Mouse (Mus musculus) neural tube, embryonic 12.5 days (tissue): ENCODE results near the gene Dpysl4. TPM values are rescaled to one million over a fixed set of nuclear protein-coding genes. Genes with fewer than 3 reads are reported as not detected.

Source experiments
- ATAC-seq: fragments of 200-750 bp; cut with Nextera tagmentation; 2 replicates; pipeline ENCODE4 v1.8.0; 2017; ENCODE audit warnings: low read depth, mild to moderate bottlenecking, moderate TSS enrichment, moderate library complexity; ENCODE audit not compliant: low FRiP score
- H3K27ac ChIP-seq: fragments of 300-500 bp; sonication (generic); 2 replicates; pipeline ENCODE4 v1.5.1; 2016
- H3K27me3 ChIP-seq: fragments of 300-500 bp; sonication (generic); replicated peaks from 2 replicates; pipeline ENCODE4 v1.6.1; 2016; ENCODE audit warnings: mild to moderate bottlenecking
- H3K36me3 ChIP-seq: fragments of 300-500 bp; sonication (generic); 2 replicates; pipeline ENCODE4 v1.6.1; 2016; ENCODE audit warnings: mild to moderate bottlenecking
- H3K4me1 ChIP-seq: fragments of 300-500 bp; sonication (generic); 2 replicates; pipeline ENCODE4 v1.6.1; 2016
- H3K4me2 ChIP-seq: fragments of 300-500 bp; sonication (generic); replicated peaks from 2 replicates; pipeline ENCODE4 v1.6.1; 2016; ENCODE audit warnings: mild to moderate bottlenecking
- H3K4me3 ChIP-seq: fragments of 300-500 bp; sonication (generic); 2 replicates; pipeline ENCODE4 v1.5.1; 2016
- H3K9ac ChIP-seq: fragments of 300-500 bp; sonication (generic); 2 replicates; pipeline ENCODE4 v1.6.1; 2016; ENCODE audit warnings: mild to moderate bottlenecking
- H3K9me3 ChIP-seq: fragments of 300-500 bp; sonication (generic); 2 replicates; pipeline ENCODE4 v1.6.1; 2016; ENCODE audit warnings: mild to moderate bottlenecking
- WGBS: fragments of 180-500 bp; shearing (Covaris S2); methylation state at CpG from one replicate; pipeline ENCODE4 v1.1.7; 2016; 5-methylcytosine and 5-hydroxymethylcytosine counted together
- polyA plus RNA-seq: library from polyadenylated mRNA; unstranded; fragments of >200 nt; fragmentation: Nextera tagmentation; extraction: Ambion mirVana; gene quantifications from 2 replicates; pipeline ENCODE4 v1.2.1, GENCODE M21; 2016

The Dpysl4 gene
- 425 and 434 TPM in 2 replicates for polyA plus RNA-seq

GRCm38 (mm10) chr7:139085629-139086194 lies at the start of gene Dpysl4:
TSS of gene Dpysl4 (plus strand) at chr7:139086001.
- H3K9me3 ChIP-seq, result no peaks in the 10 kb centered on the region
- H3K4me2 ChIP-seq, result peak within 1 kb of the TSS; percentile 83
- H3K4me1 ChIP-seq, result peaks cover 53% of the 10 kb centered on the region
- H3K4me3 ChIP-seq, result peak within 1 kb of the TSS; percentile 93
- peaks cover 17% of the 10 kb centered on the region for H3K36me3 ChIP-seq
- H3K9ac ChIP-seq, result peak within 1 kb of the TSS; percentile 97
- peak; percentile 83 for ATAC-seq
- 6% methylated on average over 32 of the region's 32 CpGs for WGBS
- H3K27ac ChIP-seq, result peak within 1 kb of the TSS; percentile 46; the same call in 1 of the 2 replicates
- H3K27me3 ChIP-seq, result no peaks in the 10 kb centered on the region

- WGBS, result 54% methylated on average over 4 of the region's 4 CpGs
- Histone ChIP-seq H3K9me3 (no peaks in the 10 kb centered on the region), H3K4me3 (no peak overlapping the region), H3K4me2 (no peak overlapping the region), H3K4me1 (no peaks in the 10 kb centered on the region), H3K27me3 (no peaks in the 10 kb centered on the region), H3K27ac (no peak overlapping the region), H3K9ac (no peak overlapping the region), H3K36me3 (no peaks in the 10 kb centered on the region)
- ATAC-seq, result no peak
Measured at GRCm38 (mm10) chr7:139063406-139063805, 22.4 kb upstream of the Dpysl4 start.

DNA sequence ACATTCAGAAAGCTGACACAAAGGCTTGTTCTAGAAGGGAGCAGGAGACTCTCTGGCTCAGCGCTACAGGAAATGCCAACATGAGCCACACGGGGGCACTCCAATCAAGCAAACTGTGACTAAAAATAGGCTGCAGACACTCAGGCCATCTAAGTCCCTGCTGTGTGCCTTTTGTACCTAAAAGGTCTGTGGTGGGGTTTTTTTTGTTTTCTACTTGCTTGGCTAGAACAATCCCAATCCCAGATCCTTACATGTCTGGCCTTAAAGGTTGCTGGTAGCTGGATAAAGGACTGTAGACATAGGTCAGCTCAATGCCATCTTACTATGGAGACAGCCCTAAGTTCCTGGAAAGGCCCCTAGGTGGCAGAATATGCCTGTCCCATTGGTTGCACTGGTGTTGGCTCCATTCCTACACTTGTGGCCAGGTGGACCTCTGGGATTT lies 17.6 kb upstream of the Dpysl4 start:
- Histone ChIP-seq H3K4me3 (no peak overlapping the region), H3K9ac (no peak overlapping the region), H3K4me2 (no peak overlapping the region), H3K9me3 (no peaks in the 10 kb centered on the region), H3K27me3 (no peaks in the 10 kb centered on the region), H3K36me3 (no peaks in the 10 kb centered on the region), H3K4me1 (peaks cover 6% of the 10 kb centered on the region), H3K27ac (no peak overlapping the region)
- ATAC-seq, result peak; percentile 66
- WGBS, result 1% methylated on average over 2 of the region's 2 CpGs

DNA sequence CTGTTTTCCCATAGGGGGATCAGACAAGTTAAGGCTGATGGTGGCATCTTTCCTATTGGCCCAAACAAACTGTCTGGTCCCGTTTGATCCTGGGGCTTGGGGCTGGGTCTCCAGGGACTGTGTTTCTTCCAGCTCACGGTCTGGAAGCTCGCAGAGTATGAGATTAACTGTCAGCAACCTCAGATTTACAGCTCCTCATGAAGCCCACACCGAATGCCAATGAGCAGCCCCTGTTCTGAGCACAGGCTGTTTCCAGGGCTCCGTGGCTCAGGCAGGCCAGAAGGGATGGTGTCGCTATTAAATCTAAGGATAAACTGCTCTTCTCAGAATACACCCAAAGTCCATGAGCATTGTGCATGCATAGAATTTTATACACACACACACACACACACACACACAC lies 11.6 kb upstream of the Dpysl4 start:
- peaks cover 62% of the 10 kb centered on the region for H3K4me1 ChIP-seq
- no peak overlapping the region for H3K9ac ChIP-seq
- H3K27ac ChIP-seq, result peak overlapping the region; percentile 91
- WGBS, result 5% methylated on average over 6 of the region's 6 CpGs
- no peaks in the 10 kb centered on the region for H3K27me3 ChIP-seq
- H3K4me2 ChIP-seq, result no peak overlapping the region
- no peaks in the 10 kb centered on the region for H3K9me3 ChIP-seq
- no peak overlapping the region for H3K4me3 ChIP-seq
- H3K36me3 ChIP-seq, result no peaks in the 10 kb centered on the region
- peak; percentile 39 for ATAC-seq

DNA sequence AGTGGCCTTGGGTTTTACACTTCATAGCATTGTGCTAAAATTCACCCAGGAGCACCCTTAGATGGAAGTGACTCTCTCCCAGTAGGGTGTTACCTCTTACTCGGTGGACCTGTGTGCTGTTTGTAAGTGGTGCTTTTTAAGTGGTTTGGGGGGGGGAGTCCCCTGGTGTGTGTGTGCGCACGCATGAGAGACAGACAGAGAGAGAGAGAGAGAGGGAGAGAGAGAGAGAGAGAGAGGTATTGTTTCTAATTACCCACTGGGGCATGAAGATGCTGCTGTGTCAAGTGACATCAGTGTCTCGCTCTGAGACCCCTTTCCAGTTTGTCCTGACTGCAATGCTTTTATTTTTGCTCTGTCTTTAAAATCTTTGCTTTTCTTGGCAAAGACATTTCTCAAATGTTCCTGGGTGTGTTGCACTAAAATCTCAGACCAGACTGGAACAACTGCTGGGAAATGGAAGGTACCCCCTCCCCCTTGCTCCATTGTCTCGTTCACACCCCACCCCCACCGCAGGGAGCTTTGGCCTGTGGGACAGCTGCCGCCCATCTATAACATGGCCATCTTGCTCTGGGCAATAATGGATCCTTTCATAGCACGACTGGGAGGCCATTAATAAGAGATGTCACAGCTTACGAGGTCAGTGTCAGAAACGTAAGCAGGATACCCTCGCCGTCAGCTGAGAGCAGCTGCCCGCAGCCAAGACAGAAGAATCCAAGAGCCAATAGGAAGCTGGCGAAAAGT lies 10.6 kb upstream of the Dpysl4 start:
- Histone ChIP-seq H3K9ac (0 out of 2 replicates have a peak overlapping the region, but pooled peaks have one; percentile 30), H3K9me3 (no peaks in the 10 kb centered on the region), H3K4me1 (peaks cover 67% of the 10 kb centered on the region), H3K27me3 (no peaks in the 10 kb centered on the region), H3K4me2 (peak overlapping the region; percentile 33), H3K4me3 (no peak overlapping the region), H3K36me3 (no peaks in the 10 kb centered on the region), H3K27ac (peak overlapping the region; percentile 91)
- 10% methylated on average over 14 of the region's 14 CpGs for WGBS
- peak; percentile 69 for ATAC-seq

GRCm38 (mm10) chr7:139077283-139077682 lies 8.5 kb upstream of the Dpysl4 start:
- Histone ChIP-seq H3K9ac (0 out of 2 replicates have a peak overlapping the region, but pooled peaks have one; percentile 14), H3K27me3 (no peaks in the 10 kb centered on the region), H3K4me3 (no peak overlapping the region), H3K4me2 (peak overlapping the region; percentile 41), H3K4me1 (peaks cover 67% of the 10 kb centered on the region), H3K36me3 (no peaks in the 10 kb centered on the region), H3K27ac (peak overlapping the region; percentile 91), H3K9me3 (no peaks in the 10 kb centered on the region)
- ATAC-seq, result peak; percentile 5; the same call in 1 of the 2 replicates
- WGBS, result 9% methylated on average over 7 of the region's 7 CpGs

DNA sequence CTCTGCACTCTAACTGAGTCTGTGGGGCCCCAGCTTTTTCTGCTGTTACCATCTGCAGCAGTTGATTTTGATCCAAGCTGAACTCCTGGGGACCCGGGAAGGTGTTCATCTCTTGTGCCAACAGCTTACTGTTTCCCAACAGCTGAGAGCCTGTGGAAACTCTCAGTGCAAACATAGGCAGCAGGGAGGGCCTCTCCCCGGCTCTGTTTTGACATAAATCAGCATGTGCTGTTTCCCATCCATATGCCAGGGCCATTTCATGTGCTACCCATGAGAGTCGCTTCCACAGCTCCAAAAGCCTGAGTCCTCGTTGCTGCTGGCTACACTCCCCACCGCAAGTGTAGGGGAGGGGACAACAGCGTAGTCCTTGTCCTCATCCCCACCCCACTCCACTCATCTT lies 7.6 kb upstream of the Dpysl4 start:
- no peak overlapping the region; the same call in 1 of the 2 replicates for H3K4me3 ChIP-seq
- no peak for ATAC-seq
- peak overlapping the region; percentile 91 for H3K27ac ChIP-seq
- H3K9ac ChIP-seq, result no peak overlapping the region
- H3K36me3 ChIP-seq, result no peaks in the 10 kb centered on the region
- WGBS, result 41% methylated on average over 6 of the region's 6 CpGs
- no peaks in the 10 kb centered on the region for H3K27me3 ChIP-seq
- H3K4me1 ChIP-seq, result peaks cover 70% of the 10 kb centered on the region
- no peaks in the 10 kb centered on the region for H3K9me3 ChIP-seq
- peak overlapping the region; percentile 41 for H3K4me2 ChIP-seq

- no peaks in the 10 kb centered on the region for H3K36me3 ChIP-seq
- H3K27ac ChIP-seq, result 0 out of 2 replicates have a peak overlapping the region, but pooled peaks have one; percentile 91
- H3K4me3 ChIP-seq, result no peak overlapping the region
- H3K9ac ChIP-seq, result no peak overlapping the region
- peak overlapping the region; percentile 41 for H3K4me2 ChIP-seq
- no peak for ATAC-seq
- 73% methylated on average over 7 of the region's 7 CpGs for WGBS
- H3K4me1 ChIP-seq, result peaks cover 66% of the 10 kb centered on the region
- no peaks in the 10 kb centered on the region for H3K9me3 ChIP-seq
- no peaks in the 10 kb centered on the region for H3K27me3 ChIP-seq
Measured at GRCm38 (mm10) chr7:139079141-139079540, 6.7 kb upstream of the Dpysl4 start.

DNA sequence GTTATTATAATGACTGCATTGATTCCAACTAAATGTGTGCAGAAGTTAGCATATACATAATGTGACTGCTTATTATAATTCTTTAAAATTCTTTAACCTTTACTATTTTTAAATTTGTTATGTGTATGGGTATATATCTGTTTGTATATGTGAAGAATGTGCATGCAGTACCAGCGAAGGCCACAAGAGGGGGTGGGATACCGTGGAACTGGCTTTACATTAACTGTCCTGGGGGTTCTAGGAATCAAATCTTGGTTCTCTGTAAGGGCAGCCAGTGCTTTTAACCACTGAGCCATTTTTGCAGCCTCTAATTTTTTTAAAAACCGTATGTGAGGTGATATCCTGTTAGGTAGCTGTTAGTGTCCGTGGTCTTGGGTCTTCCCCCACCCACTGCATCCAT lies 5.1 kb upstream of the Dpysl4 start:
- no peaks in the 10 kb centered on the region for H3K9me3 ChIP-seq
- no peak for ATAC-seq
- H3K4me2 ChIP-seq, result no peak overlapping the region
- WGBS, result 73% methylated on average over 4 of the region's 4 CpGs
- H3K9ac ChIP-seq, result no peak overlapping the region
- no peaks in the 10 kb centered on the region for H3K27me3 ChIP-seq
- no peaks in the 10 kb centered on the region for H3K36me3 ChIP-seq
- no peak overlapping the region for H3K27ac ChIP-seq
- H3K4me3 ChIP-seq, result no peak overlapping the region
- peaks cover 57% of the 10 kb centered on the region for H3K4me1 ChIP-seq

DNA sequence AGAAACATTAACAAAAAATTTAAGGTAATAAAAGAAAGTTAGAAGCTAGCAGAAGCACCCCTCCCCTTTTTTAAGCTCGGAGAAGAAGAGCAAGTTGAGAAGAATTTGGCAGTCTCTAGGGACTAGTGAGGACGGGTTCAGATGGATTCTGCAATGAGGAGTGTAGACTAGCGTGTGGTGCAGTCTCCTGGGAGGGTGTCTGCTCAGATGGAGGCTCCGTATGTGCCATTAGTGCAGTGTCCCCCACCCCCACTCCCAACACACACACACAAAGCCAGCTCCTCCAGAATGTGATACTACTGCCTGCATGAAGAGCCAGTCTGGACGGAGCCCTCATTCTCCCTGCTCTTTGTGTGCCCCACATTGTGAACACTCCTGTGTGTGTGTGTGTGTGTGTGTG lies 4.6 kb upstream of the Dpysl4 start:
- ATAC-seq, result no peak
- WGBS, result 49% methylated on average over 5 of the region's 5 CpGs
- Histone ChIP-seq H3K9me3 (no peaks in the 10 kb centered on the region), H3K4me2 (no peak overlapping the region), H3K27ac (no peak overlapping the region), H3K4me1 (peaks cover 53% of the 10 kb centered on the region), H3K9ac (no peak overlapping the region), H3K27me3 (no peaks in the 10 kb centered on the region), H3K36me3 (no peaks in the 10 kb centered on the region), H3K4me3 (no peak overlapping the region)

DNA sequence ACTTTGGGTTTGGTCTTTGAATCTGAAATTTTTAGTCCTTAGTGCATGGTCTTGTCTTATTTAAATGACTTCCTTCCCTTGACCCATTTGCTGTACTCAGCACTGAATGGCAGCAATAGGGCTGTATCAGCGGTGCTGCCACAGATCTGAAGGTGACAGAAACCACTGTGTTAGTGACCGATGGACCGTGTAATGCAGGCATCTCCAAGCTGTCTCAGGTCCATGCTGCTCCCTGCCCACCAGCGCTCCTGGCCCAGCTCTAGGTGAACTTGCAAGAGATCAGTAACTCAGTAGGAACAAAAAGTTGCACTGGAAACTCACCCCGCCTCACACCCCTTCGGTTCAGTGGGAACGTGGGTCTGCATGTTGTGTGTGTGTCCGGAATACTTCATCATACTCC lies 3.5 kb upstream of the Dpysl4 start:
- no peaks in the 10 kb centered on the region for H3K27me3 ChIP-seq
- ATAC-seq, result no peak
- H3K4me1 ChIP-seq, result peaks cover 46% of the 10 kb centered on the region
- no peaks in the 10 kb centered on the region for H3K36me3 ChIP-seq
- 58% methylated on average over 8 of the region's 8 CpGs for WGBS
- no peak overlapping the region for H3K4me3 ChIP-seq
- H3K27ac ChIP-seq, result no peak overlapping the region
- H3K4me2 ChIP-seq, result no peak overlapping the region
- no peak overlapping the region for H3K9ac ChIP-seq
- H3K9me3 ChIP-seq, result no peaks in the 10 kb centered on the region

DNA sequence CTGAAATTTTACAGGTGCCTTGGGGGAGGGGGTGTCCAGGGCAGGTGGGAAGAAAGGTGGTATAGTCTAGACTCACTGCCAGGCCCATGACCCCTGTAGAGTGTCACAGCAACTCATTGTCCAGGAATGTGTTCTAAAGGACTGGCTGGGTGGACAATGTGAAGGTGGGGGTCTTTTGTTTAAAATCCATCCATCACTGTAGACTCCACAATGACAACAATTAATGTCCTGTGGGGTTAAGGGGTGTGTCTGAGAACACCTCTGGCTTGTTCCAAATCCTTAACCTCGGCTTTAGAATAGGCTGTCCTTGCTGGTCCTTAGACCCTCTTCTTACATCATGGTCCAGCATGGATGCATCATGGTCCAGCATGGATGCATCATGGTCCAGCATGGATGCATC lies 1.5 kb upstream of the Dpysl4 start:
- Histone ChIP-seq H3K27ac (no peak overlapping the region), H3K27me3 (no peaks in the 10 kb centered on the region), H3K9ac (no peak overlapping the region), H3K4me1 (peaks cover 46% of the 10 kb centered on the region), H3K4me2 (no peak overlapping the region), H3K4me3 (no peak overlapping the region), H3K36me3 (peaks cover 7% of the 10 kb centered on the region; the same call in 1 of the 2 replicates), H3K9me3 (no peaks in the 10 kb centered on the region)
- 53% methylated on average over 1 of the region's 1 CpGs for WGBS
- no peak for ATAC-seq
